Mouse (Mus musculus): ENCODE data around the gene Mia.

The Mia gene

GRCm38 (mm10) chr7:27159256-27159655, 21.7 kb downstream of the Mia start:
- no peak for DNase-seq

- DNase-seq: no peak
These were observed 22.8 kb downstream of the Mia start for GRCm38 (mm10) chr7:27158171-27158570.

- DNase-seq: no peak
These were observed 25.0 kb downstream of the Mia start for GRCm38 (mm10) chr7:27156005-27156404.

GRCm38 (mm10) chr7:27153205-27153764, 27.7 kb downstream of the Mia start, which contains the start of gene Cyp2t4:
TSS of gene Cyp2t4 (plus strand) at chr7:27153714.
- peak; percentile 55 for DNase-seq

- no peak for DNase-seq
These were observed 44.5 kb downstream of the Mia start for GRCm38 (mm10) chr7:27136410-27136996.

- no peak for DNase-seq
These were observed 47.2 kb downstream of the Mia start for GRCm38 (mm10) chr7:27133757-27134156.

GRCm38 (mm10) chr7:27133156-27133555, 47.8 kb downstream of the Mia start:
- DNase-seq: peak; percentile 63

- DNase-seq: no peak
These were observed 48.4 kb downstream of the Mia start for GRCm38 (mm10) chr7:27132588-27132987.

- no peak for DNase-seq
These were observed 49.6 kb downstream of the Mia start for GRCm38 (mm10) chr7:27131387-27131786.

- peak; percentile 61 for DNase-seq
These were observed 50.2 kb downstream of the Mia start for GRCm38 (mm10) chr7:27130521-27131370.

- DNase-seq: peak; percentile 34
These were observed 51.1 kb downstream of the Mia start for GRCm38 (mm10) chr7:27129811-27130210.

Measured in kidney, adult 11 months (tissue).